Mouse (Mus musculus) adrenal gland, postnatal 25 days (tissue): ENCODE measurements around the gene Elovl6. TPM values are rescaled to one million over a fixed set of nuclear protein-coding genes. Genes with fewer than 3 reads are reported as not detected.
A peak's percentile ranks its signal among the peaks of the same experiment; 100 is the strongest.

ENCODE experiments used
- DNase-seq: peaks from one replicate; pipeline ENCODE4 v3.0.0; 2021; ENCODE audit warnings: mixed read lengths
- total RNA-seq: library from RNA; stranded (reverse); gene quantifications from 2 replicates; pipeline ENCODE4 v1.2.3, GENCODE M21; 2021

Gene Elovl6
- total RNA-seq, 1 experiment from 2014 or later = 46.0 TPM

DNA sequence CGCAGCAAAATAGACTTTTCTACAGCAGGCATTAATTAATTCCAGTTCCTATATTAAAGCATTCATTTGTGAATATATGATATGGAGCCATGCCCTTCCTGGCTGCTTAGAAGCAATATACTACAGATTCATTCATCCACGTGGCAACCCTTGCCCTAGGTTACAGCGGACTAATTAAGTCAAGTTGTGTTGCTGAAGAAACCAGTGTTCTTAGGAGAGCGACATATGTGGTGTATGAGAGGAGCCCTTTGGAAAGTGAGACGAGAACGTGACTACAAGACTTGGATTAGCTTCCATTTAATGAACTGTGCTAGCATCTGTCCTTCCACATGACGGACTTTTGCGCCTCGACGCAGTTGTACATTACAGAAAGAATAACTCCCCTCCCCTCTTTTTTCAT, 115.2 kb downstream of the Elovl6 start:
- DNase-seq = no peak

- no peak for DNase-seq
Observed at GRCm38 (mm10) chr3:129648598-129648997, 116.4 kb downstream of the Elovl6 start.

DNA sequence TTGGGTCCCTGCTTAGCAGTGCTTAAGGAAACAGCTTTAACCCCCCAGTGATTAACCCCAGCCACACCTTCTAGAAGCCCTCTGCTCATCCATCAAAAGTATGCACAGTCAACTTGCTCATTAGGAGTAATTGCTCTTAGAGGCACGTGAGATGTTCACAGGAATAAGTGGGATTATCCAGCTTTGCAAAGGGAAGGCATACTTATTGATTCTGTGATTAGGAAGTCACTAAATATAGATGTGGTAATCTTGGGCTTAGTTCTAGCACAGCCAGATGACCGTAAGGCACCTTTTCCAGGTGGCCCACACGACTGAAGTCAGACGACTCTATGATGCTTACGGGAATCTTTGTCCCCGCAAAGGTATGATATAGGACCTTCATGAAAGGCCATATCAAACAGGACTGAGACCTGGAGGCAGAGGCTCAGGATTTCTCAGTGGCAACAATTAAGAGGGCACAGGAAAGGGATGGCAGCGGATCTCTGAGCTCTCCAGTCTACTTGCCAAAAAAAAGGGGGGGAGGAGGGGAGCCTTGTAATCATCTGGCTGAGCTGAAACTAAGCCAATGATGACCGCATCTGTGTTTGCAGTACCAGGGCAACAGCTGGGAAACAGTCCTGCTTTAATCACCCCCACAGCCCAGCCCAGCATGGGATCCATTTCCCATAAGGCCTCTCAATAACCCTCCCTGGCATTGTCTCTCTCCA, 117.6 kb downstream of the Elovl6 start:
- DNase-seq = no peak

DNA sequence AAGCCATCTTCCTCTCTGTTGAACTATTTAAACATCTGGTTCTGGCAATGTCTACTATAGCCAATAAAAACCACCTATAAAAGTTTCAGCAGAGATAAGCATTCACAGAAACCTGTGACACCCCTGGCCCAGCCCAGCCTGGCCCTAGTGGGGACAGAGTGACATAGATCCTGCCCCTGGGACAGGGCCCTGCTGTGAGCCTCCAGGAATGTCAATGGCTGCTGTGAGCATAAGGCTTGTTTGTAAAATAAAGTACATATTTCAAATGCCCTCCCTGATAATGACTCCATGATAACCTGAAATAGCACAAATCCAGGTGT, 118.1 kb downstream of the Elovl6 start:
- DNase-seq = no peak

DNA sequence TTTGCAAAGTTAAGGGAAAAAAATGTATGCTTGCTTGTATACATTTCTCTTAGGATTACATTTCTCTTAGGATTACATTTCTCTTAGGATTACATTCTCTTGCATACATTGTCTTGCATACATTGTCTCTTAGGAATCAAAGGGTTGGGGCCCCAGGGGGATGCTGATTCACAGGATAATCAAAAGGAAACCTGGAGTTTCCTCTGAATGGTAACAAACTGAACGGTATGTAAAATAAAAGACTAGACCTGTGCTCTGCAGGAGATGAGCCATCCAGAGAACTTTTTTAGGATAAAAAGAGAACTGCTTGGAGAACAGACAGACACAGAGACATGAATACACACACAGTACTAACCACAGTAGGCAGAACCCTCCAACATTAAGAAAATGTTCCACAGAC, 118.8 kb downstream of the Elovl6 start:
- DNase-seq = no peak

DNA sequence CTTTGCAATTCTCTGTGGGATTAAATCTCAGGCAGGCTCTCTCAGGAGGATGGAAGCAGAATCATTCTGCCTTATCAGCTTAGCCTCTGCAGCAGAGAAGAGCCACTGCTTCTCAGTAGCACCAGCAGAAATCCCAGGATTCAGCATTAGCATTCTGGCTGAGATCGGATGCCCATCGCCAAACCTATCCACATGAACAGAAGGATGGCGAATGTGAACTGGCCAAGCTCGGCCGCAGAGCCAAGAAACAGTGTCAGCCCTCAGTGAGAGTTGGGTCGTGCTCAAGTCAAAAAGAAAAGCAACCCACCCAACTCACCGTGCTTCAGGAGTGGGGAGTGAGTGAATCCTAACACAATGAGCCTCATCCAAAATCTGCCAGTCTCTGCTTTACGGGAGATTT, 119.6 kb downstream of the Elovl6 start:
- no peak for DNase-seq

DNA sequence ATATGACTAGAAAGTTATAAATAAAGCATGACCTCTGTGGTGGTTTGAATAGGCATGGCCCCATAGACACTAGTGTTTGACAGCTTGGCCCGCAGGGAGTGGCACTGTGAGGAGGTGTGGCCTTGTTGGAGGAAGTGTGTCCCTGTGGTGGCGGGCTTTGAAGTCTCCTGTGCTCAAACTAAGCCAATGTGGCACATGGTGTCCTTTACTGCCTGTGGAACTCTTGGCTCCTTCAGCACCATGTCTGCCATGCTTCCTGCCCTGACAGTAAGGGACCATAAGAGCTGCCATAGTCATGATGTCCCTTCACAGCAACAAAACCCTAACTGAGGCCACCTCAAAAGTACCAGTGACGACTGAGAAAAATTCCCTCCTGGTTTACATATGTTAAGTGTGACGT, 120.3 kb downstream of the Elovl6 start:
- DNase-seq = no peak

GRCm38 (mm10) chr3:129656540-129656939, 124.4 kb downstream of the Elovl6 start:
- no peak for DNase-seq

GRCm38 (mm10) chr3:129657222-129657621, 125.1 kb downstream of the Elovl6 start:
- no peak for DNase-seq

GRCm38 (mm10) chr3:129657775-129658174, 125.6 kb downstream of the Elovl6 start:
- DNase-seq = no peak

GRCm38 (mm10) chr3:129658776-129659175, 126.6 kb downstream of the Elovl6 start:
- no peak for DNase-seq

DNA sequence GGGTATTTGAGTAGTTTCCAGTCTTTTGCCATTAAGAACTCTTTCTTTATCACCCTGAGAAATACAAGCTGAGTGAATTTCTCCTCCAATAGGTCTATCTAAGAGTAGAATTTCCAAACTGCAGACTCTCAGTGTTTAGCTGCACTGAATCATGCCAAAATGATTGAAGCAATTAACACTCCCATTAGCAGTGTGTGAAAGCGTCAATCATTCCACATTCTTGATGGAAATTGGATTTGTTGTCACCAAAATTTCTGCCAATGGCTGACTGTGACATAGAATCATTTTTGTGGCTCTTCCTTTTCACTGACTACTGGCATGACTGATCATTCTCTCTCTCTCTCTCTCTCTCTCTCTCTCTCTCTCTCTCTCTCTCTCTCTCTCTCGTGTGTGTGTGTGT, 131.8 kb downstream of the Elovl6 start:
- DNase-seq = no peak

DNA sequence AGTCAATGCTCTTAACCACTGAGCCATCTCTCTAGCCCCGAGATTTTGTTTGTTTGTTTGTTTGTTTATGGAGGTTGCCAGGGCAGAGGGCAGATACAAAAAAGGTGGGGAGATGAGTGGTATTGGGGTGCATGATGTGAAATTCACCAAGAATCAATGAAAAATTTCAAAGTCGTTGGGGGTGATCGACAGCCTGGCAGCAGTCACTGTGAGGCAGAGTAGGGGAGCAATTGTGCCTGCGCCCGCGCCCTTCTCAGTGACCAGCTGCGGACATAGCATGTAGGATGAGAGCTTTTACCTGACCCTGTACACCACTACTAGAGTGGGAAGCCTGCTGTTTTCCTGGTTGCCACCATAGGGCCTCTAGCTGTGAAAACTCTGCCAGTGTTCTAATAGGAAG, 143.8 kb downstream of the Elovl6 start:
- no peak for DNase-seq

DNA sequence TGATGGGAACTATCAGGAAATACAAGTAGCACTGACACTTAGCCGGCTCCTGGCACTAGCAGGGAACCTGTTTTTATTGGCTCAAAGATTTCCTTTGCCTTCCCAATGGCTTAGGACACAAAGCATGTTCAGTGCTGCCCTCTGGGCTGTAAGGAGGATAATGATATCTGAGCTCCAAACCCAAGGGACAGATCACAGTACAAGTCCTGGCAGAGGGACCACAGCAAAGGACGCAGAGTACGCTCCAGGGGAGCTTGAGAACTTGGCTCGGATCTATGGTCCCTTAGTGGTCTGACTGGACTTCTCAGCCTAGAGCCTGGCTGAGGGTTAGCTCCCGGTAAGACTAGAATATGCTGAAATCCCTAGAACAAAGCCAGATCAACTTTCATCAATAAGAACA, 148.1 kb downstream of the Elovl6 start:
- DNase-seq = no peak

DNA sequence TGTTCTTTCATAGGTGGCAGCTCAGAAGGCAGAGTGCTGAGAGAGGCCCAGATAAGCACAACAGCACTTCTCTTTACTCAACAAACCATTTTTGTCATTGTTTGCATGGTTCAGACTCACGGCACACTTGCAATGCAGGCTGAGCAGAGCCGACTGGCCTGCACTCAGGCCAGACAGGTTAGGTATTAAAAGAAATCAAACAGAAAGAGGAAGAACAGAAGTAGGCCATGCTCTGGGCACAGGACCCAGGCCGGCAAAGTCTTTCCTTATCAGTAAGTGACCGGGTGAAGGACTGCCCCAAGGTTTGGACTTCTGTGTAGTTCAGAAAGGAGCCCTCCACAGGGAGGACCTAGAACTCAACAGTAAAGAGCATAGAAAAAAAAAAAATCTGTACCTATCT, 149.7 kb downstream of the Elovl6 start:
- no peak for DNase-seq

- DNase-seq = no peak
Observed at GRCm38 (mm10) chr3:129682389-129682788, 150.2 kb downstream of the Elovl6 start.

DNA sequence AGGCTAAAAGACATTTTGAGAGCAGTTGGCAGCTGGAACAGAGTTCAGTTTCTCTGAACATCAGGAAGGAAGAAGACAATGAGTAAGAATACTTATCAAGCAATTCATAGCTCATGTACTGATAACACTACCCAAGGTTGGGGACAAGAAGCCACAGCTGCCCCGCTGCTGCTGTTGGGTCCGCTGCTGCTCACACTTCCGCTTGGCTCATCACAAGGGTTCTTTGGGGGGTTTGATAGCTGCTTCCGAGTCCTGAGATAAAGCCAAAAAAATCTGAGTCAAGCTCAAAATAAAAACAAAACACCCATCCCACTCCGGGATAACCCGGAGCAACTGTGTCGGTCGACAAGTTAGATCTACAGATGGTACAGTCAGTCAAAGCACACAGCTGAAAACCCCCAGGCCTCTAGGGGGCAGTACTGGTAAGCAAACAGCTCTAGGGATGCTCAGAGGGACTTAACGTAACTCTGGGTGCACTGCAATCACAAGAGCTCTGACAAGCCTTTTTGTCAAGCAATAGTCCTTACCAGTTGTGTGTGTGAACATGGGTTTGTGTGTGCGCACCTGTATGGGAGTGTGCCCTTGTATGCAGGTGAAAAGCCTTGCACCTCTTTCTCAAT, 151.0 kb downstream of the Elovl6 start:
- no peak for DNase-seq

- no peak for DNase-seq
Observed at GRCm38 (mm10) chr3:129686196-129686595, 154.0 kb downstream of the Elovl6 start.

GRCm38 (mm10) chr3:129686698-129687333, 154.7 kb downstream of the Elovl6 start:
- peak; percentile 28 for DNase-seq

DNA sequence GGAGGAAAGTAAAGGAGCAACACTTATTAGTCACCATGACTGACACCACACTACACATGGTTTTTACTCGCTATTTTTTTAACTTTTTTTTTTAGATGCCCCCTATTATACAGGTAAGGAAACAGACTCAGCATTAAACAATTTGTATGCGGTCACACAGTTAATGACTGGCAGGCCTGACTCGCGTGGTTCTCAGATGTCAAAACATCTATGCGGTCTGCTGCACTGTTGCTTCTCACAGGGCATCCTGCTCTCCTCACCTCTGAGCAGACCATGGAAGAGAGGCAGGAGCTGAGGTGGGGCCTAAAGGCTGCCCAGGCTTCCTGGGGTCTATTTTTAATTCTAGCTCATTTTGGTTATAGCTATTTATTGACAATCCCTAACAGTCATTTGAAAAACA, 155.3 kb downstream of the Elovl6 start:
- no peak for DNase-seq
